Mouse (Mus musculus): ENCODE results near the gene Nck2.

Nck2 gene

DNA sequence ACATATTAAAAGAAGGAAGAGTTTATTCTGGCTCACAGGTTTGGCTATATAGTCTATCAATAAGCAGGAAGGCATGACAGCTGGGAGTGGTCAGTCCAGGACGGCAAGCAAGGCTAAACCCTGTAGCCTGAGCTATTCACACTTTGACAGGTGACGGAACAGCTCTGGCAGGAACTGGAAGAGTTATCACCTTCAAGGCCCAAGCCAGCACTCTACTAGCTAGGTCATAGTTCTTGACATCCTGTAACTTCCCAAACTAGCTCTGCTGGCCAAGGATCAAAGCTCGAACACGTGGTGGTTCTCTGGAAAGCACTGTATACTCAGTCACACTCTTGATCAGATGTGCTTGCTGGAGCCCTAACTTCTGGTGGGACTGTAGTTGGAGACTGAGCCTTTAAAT lies 10.5 kb upstream of the Nck2 start:
- no peak for DNase-seq (ENCODE audit: low spot score)

- no peak for DNase-seq (ENCODE audit: low spot score)
These were observed 7.8 kb upstream of the Nck2 start for GRCm38 (mm10) chr1:43436554-43436953.

- DNase-seq (ENCODE audit: low spot score) = no peak
These were observed 5.1 kb upstream of the Nck2 start for GRCm38 (mm10) chr1:43439261-43439660.

GRCm38 (mm10) chr1:43442568-43442967 lies 1.8 kb upstream of the Nck2 start:
- no peak for DNase-seq (ENCODE audit: low spot score)

- peak; percentile 68 for DNase-seq (ENCODE audit: low spot score)
These were observed 1.1 kb downstream of the Nck2 start for GRCm38 (mm10) chr1:43445170-43446088.

DNA sequence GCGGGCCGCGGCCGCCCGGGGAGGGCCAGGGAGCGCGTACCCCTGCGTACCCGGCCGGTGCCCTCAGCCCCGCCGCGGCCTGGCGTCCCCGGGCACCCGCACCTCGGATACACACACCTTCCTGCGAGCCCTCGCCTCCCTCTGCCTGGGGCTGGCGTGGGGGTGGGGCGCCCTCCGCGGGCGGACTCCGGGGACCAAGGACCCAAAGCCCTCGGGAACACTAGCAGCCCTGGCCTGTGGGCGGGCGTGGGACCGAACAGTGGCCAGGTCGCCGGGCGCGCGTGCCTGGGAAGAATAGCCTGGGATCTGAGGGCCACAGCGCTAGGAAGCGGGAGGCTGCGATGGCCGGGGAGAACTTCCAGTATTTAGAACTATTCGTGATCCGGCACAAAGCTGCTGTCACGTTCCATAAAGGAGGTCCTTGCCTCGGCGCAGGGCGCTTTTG lies 1.7 kb downstream of the Nck2 start:
- peak; percentile 48 for DNase-seq (ENCODE audit: low spot score)

DNA sequence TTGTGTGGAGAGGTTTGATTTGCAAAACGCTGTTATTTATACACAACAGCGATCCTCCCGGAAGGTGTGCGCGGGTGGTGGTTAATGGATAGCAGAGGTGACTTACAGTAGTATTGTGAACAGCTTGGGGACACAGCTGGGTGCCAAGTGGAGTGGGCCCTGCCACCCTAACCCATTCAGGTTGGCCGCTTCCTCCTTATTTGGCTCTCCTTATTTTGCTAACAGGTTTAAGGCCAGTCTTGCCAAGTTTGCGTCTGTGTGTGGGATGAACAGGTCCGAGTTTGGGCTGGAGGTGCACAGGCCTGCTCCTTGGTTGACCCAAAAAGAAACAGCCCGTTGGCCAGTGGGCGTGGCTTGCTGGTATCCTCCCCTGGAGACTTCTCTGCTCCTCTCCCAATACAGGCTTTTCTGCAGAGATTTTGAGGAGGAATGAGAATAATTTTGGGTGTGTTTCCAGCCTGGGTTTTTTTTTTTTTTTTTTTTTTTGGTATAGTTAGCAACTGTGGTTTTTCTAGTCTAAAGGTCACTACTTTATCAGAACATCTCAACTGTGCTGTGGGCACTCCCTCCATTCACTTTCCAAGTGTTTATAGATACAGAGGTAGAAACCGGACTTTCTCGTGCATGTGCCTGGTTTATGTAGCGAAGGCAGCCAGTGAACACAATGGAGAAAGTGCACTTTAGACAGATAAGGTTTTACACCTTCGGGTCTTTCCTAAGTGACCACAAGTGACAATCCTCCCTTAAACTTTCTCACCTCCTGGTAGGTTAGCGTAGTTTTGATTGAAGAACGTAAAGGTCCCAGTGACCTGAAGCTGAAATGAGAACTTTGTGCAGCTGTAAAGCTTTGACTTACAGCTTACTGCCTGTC lies 2.6 kb downstream of the Nck2 start:
- peak; percentile 55 for DNase-seq (ENCODE audit: low spot score)

- no peak for DNase-seq (ENCODE audit: low spot score)
These were observed 3.4 kb downstream of the Nck2 start for GRCm38 (mm10) chr1:43447602-43448287.

DNA sequence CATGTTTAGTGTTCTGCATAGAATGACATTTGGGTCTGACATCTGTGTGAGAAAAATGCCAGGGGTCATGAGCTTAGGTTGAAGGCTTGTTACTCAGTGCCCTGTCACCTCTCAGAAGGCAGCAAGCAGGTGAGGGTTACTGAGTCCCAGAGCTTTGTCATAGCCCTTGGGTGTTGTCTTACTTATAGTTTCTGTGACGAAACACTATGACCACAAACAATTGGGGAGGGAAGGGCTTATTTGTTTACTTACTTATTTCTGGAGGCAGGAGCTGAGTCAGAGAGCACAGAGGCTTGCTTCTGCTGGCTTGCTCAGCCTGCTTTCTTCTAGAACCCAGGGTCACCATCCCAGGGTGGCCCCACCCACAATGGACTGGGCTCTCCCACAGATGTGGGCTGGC lies 6.4 kb downstream of the Nck2 start:
- no peak for DNase-seq (ENCODE audit: low spot score)

GRCm38 (mm10) chr1:43453683-43454082 lies 9.3 kb downstream of the Nck2 start:
- no peak for DNase-seq (ENCODE audit: low spot score)

GRCm38 (mm10) chr1:43454741-43455140 lies 10.4 kb downstream of the Nck2 start:
- DNase-seq (ENCODE audit: low spot score) = no peak

GRCm38 (mm10) chr1:43455196-43455595 lies 10.8 kb downstream of the Nck2 start:
- no peak for DNase-seq (ENCODE audit: low spot score)

GRCm38 (mm10) chr1:43457012-43457766 lies 12.8 kb downstream of the Nck2 start:
- no peak for DNase-seq (ENCODE audit: low spot score)

DNA sequence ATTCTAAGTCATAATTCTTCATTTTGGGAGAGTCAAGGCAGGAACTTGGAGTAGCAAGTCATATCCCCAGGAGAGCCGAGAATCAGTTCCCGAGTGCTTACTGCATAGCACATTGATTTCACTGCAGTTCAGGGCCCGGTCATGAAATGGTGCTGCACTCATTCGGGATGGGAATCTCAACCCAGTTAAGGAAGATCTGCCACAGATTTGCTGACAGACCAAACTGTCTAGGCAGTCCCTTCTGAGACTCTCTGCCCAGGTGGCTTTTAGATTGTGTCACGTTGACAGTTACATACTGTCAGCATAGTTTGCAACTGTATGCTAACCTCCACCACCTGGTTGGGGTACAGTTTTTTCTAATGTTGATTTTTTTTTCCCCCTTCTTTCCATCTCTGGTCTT lies 16.1 kb downstream of the Nck2 start:
- DNase-seq (ENCODE audit: low spot score) = no peak

DNA sequence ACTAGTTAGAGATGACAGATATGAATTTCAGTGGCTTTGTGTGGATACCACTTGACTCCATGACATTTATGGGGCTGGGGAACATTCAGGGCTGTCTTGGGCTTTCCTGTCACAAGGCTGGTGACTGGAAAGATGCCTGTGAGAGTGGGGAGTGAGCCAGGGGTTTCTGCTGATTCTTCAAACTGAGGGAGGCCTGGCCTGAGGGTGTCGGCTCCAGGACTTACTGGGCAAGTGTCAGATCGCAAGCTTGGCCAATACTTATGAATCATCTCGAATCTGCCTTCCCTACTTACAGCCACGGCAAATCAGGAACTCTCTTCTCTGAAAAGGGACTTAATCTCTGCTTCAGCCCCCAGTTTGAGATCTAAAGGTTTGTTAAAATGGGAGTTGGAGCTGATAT lies 18.3 kb downstream of the Nck2 start:
- no peak for DNase-seq (ENCODE audit: low spot score)

- DNase-seq (ENCODE audit: low spot score) = no peak
These were observed 19.7 kb downstream of the Nck2 start for GRCm38 (mm10) chr1:43463941-43464682.

DNA sequence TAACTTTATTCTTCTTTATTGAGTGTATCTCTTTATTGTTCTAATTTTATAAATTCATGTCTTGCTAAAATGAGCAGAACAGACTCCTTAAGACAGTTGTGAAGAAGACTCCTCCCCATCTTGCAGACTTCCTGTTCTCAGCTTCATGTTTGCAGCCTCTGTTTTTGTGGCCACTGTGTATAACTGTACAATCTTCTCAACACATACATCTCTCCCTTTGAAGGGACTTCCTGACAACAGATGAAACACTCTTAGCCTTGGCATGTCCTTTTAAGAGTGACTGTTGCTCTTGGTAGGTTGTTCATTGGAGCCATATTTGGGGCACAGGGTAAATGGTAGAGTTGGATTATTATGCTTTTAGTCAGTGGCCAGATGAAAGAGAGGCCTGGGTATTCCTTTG lies 20.6 kb downstream of the Nck2 start:
- no peak for DNase-seq (ENCODE audit: low spot score)

DNA sequence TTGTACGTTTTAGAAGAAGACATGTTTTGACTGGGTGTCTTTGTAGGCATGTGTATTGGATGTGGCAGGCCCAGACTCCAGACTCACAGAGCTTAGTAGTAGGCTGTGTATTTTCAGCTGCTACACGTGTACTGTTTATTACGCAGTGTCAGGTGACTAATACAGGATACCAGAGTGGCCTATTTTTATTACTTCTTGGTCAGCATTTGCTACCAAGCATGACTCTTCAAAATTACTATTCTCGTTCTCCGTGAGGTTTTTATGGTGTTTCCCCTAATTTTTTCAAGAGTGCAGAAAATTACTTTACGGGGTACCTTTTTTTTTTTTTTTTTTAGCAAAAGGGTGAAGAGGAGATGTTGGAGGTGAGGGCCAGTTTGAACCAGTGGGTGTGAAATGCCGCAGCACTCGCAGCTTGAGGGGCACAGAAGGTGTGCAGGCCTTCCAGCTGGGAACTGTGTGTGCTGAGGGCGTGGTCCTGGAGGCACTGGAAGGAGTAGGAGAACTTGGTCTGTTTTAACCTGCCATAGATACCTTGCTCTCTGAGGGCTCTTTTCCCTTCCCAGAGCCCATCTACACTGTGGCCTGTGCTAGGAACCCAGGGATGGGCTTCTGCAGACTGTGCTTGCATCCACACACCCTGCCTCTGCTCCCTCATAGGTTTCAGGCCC lies 21.7 kb downstream of the Nck2 start:
- DNase-seq (ENCODE audit: low spot score) = no peak

- no peak for DNase-seq (ENCODE audit: low spot score)
These were observed 23.3 kb downstream of the Nck2 start for GRCm38 (mm10) chr1:43467656-43468055.

DNA sequence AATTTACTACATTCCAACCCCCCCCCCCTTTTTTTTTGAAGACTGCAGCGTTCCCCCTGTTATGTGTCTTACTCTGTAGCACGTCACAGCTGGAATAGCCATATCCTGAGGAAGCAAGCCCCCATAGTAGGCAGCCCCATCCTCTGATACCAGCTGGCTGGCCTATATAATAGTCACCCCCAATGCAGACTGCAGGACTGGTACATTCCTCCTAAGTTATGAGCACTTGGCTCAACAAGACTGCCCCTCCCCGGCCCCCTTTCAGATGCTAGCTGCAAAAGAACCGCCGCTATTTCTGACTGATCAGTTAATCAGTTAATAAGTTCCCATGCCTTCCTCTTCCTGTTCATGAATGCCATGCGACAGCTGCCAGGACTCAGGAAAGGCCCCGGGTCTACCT lies 23.8 kb downstream of the Nck2 start:
- DNase-seq (ENCODE audit: low spot score) = no peak

Measured in urinary bladder, postnatal 25 days (tissue).